Mouse (Mus musculus): ENCODE measurements around the gene Itga4.

DNA sequence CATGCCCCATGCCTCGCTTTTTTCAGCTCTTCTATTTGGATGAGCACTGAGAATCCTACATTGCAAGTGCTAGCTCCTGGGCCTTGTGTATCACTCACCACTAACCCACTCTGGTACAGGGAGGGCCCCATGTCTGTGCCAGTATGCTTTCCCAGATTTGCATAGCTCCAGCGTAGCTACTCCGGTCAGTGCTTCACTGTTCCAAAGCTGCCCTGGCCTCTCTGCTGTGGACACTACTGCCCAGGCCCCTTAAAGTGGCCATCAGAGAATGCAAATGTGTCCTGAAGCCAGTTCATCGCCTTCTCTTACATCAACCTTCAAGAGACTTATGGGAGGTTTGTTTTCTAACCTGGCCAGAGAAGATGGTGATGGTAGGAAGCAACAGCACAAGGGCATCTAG, 114.7 kb downstream of the Itga4 start:
- no peak for TF ChIP-seq CTCF (IDR thresholded peaks at IDR 0.05; ENCODE audit: extremely low read depth, insufficient read depth, low read length)
- no peak for TF ChIP-seq POLR2A (IDR thresholded peaks at IDR 0.05; ENCODE audit: extremely low read depth, insufficient read depth, low read length)
